Mouse (Mus musculus) neutrophil, adult 59 days (primary cell): ENCODE data around the gene Zfp148. TPM values are rescaled to one million over a fixed set of nuclear protein-coding genes. Genes with fewer than 3 reads are reported as not detected.

ENCODE experiments used
- total RNA-seq, 2 experiments: library from RNA; stranded (reverse); gene quantifications; 1 replicate in 1 of 2; 2 replicates in 1 of 2; pipeline ENCODE4 v1.2.4; 2023

Zfp148 gene
- 10 to 100 TPM; 38.1 to 45.3 TPM for total RNA-seq

DNA sequence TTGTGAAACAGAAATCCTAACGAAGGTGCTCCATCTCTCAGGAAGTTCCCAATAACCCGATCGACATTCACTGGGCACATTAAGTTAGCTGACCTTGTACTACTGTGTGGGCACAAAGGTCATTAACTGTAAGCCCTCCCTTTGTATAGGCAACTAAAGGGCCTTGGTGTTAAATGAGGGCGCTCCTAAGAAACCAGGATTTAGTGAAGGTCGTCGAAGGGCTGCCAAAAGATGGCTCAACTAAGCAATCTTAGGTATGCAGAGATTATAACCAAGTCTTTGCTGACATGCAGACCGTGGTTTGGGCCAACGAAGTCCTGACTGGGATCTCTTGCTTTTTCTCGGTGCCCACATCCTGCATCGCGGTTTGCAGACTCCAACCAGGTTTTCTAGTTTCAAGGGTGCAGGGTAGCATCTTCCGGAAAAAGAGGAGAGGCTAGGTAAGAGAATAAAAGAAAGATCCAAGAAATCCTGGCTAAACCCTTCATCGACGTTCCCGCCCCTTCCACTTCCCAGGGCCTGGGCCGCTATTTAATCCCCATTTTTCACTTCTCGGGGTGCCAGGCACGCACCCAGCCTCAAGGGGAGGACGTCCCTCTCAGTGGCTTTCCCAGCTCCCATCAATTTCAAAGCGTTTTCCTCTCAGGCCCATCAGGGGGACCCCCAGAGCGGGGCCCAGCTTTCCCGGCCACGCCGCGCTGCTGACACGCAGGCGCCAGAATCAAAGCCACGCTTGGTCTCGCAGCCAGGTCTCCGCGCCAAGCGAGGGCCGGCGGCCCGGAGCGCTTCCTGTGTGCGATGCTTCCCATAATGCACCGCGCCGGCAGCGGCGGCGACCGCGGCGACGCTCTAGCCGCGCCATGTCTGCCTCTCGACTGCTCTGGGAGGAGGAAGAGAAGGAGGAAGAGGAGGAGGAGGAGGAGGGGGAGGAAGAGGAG is at the start of gene Zfp148:
Gene Zfp148, plus strand, starts transcription at position 893 of the 938 bp plus-strand sequence.

DNA sequence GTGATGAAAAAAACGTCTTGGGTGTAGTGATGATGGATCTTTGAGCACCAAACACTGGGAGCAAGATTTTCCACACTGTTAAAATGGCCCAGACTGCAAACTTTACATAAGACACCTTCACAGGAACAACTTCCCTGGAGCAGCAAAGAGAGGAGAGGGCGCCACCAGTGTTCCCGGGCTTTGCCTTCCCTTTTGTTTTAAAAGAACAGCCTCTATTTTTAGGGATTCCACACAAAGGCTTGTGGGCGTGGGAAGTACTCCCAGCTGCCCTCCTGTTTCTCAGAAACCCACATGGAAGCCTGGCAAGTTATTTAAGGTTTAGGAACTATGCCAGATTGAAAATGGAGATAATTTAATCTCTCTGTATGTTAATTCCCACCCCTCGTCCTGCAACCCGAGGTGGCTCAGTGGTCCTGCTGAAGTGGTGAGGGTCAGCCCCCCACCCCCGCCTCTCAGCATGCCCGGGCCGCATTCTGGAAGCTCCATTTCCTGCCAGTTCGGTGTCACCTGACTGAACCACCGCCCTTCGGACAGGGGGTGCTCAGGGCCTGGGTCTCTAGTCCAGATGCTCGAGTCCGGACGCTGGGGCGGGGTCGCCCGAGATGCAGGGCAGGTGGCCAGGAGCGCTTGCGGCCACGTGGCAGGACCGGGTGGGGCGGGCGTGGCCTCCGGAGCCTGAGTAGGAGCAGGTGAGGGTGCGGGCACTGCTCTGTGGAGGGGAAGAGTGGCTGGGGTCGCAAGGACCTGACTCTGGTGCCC is 136.3 kb downstream of the Zfp148 start, which contains the start of gene Slc12a8:
Gene Slc12a8, plus strand, starts transcription at position 522 of the 759 bp plus-strand sequence.

Other genes with a start within 250 kb of the Zfp148 start
- gene Osbpl11, start 195.8 kb upstream of the Zfp148 start, total RNA-seq = 10 to 100 TPM; 35.2 to 39.4 TPM
- gene Snx4, start 129.4 kb upstream of the Zfp148 start, total RNA-seq = 10 to 100 TPM; 43.4 to 44.1 TPM
- gene Slc12a8, start 136.5 kb downstream of the Zfp148 start, total RNA-seq = not detected